Mouse (Mus musculus): ENCODE data around the gene Il2ra.
"Not testable (repeated sequence)": the region's sequence is repeated elsewhere in the genome, so short reads cannot be mapped to it uniquely, and the experiment has no call there.

The Il2ra gene

GRCm38 (mm10) chr2:11690201-11690890, 47.7 kb downstream of the Il2ra start:
- in situ Hi-C loops (cut with MboI; ENCODE audit: low pct_unique_long_range_greater_than_20kb in 1 of 2, low sequenced_read_pairs in 2 of 2, unreplicated experiment in 1 of 2), result loop anchor here in 1 of 2 experiments (25.0 kb wide), 1 partner anchor 353 kb away; no protein-coding TSS in a partner anchor

- in situ Hi-C loops (cut with MboI; ENCODE audit: low pct_unique_long_range_greater_than_20kb in 1 of 2, low sequenced_read_pairs in 2 of 2, unreplicated experiment in 1 of 2), result loop anchor here in 1 of 2 experiments (25.0 kb wide), 1 partner anchor 356 kb away; no protein-coding TSS in a partner anchor
Observed at GRCm38 (mm10) chr2:11693352-11693751, 50.7 kb downstream of the Il2ra start.

GRCm38 (mm10) chr2:11694104-11694503, 51.5 kb downstream of the Il2ra start:
- in situ Hi-C loops (cut with MboI; ENCODE audit: low pct_unique_long_range_greater_than_20kb in 1 of 2, low sequenced_read_pairs in 2 of 2, unreplicated experiment in 1 of 2), result loop anchor here in 1 of 2 experiments (25.0 kb wide), 1 partner anchor 357 kb away; no protein-coding TSS in a partner anchor

- in situ Hi-C loops (cut with MboI; ENCODE audit: low pct_unique_long_range_greater_than_20kb in 1 of 2, low sequenced_read_pairs in 2 of 2, unreplicated experiment in 1 of 2), result loop anchor here in 1 of 2 experiments (25.0 kb wide), 1 partner anchor 359 kb away; no protein-coding TSS in a partner anchor
Observed at GRCm38 (mm10) chr2:11695867-11696266, 53.3 kb downstream of the Il2ra start.

- in situ Hi-C loops (cut with MboI; ENCODE audit: low pct_unique_long_range_greater_than_20kb in 1 of 2, low sequenced_read_pairs in 2 of 2, unreplicated experiment in 1 of 2), result loop anchor here in 1 of 2 experiments (25.0 kb wide), 1 partner anchor 362 kb away; no protein-coding TSS in a partner anchor
Observed at GRCm38 (mm10) chr2:11698994-11699393, 56.4 kb downstream of the Il2ra start.

- in situ Hi-C loops (cut with MboI; ENCODE audit: low pct_unique_long_range_greater_than_20kb in 1 of 2, low sequenced_read_pairs in 2 of 2, unreplicated experiment in 1 of 2), result loop anchor here in 1 of 2 experiments (25.0 kb wide), 1 partner anchor 363 kb away; no protein-coding TSS in a partner anchor
Observed at GRCm38 (mm10) chr2:11699905-11700304, 57.3 kb downstream of the Il2ra start.

GRCm38 (mm10) chr2:11705201-11706025, 62.8 kb downstream of the Il2ra start, which contains the start of gene Il15ra:
Gene Il15ra, plus strand, starts transcription at chr2:11705290.
- in situ Hi-C loops (cut with MboI; ENCODE audit: low pct_unique_long_range_greater_than_20kb in 1 of 2, low sequenced_read_pairs in 2 of 2, unreplicated experiment in 1 of 2), result no loop called here

- in situ Hi-C loops (cut with MboI; ENCODE audit: low pct_unique_long_range_greater_than_20kb in 1 of 2, low sequenced_read_pairs in 2 of 2, unreplicated experiment in 1 of 2), result no loop called here
Observed at GRCm38 (mm10) chr2:11706030-11706745, 63.6 kb downstream of the Il2ra start.

GRCm38 (mm10) chr2:11706746-11707065, 64.1 kb downstream of the Il2ra start:
- in situ Hi-C loops (cut with MboI; ENCODE audit: low pct_unique_long_range_greater_than_20kb in 1 of 2, low sequenced_read_pairs in 2 of 2, unreplicated experiment in 1 of 2), result no loop called here

GRCm38 (mm10) chr2:11708538-11708937, 65.9 kb downstream of the Il2ra start:
- in situ Hi-C loops (cut with MboI; ENCODE audit: low pct_unique_long_range_greater_than_20kb in 1 of 2, low sequenced_read_pairs in 2 of 2, unreplicated experiment in 1 of 2), result no loop called here

- in situ Hi-C loops (cut with MboI; ENCODE audit: low pct_unique_long_range_greater_than_20kb in 1 of 2, low sequenced_read_pairs in 2 of 2, unreplicated experiment in 1 of 2), result not testable (repeated sequence)
Observed at GRCm38 (mm10) chr2:11710101-11710500, 67.5 kb downstream of the Il2ra start.

GRCm38 (mm10) chr2:11712483-11712990, 69.9 kb downstream of the Il2ra start:
- in situ Hi-C loops (cut with MboI; ENCODE audit: low pct_unique_long_range_greater_than_20kb in 1 of 2, low sequenced_read_pairs in 2 of 2, unreplicated experiment in 1 of 2), result no loop called here

GRCm38 (mm10) chr2:11713021-11713420, 70.4 kb downstream of the Il2ra start:
- in situ Hi-C loops (cut with MboI; ENCODE audit: low pct_unique_long_range_greater_than_20kb in 1 of 2, low sequenced_read_pairs in 2 of 2, unreplicated experiment in 1 of 2), result no loop called here

- in situ Hi-C loops (cut with MboI; ENCODE audit: low pct_unique_long_range_greater_than_20kb in 1 of 2, low sequenced_read_pairs in 2 of 2, unreplicated experiment in 1 of 2), result no loop called here
Observed at GRCm38 (mm10) chr2:11714535-11714934, 71.9 kb downstream of the Il2ra start.

GRCm38 (mm10) chr2:11718573-11718972, 76.0 kb downstream of the Il2ra start:
- in situ Hi-C loops (cut with MboI; ENCODE audit: low pct_unique_long_range_greater_than_20kb in 1 of 2, low sequenced_read_pairs in 2 of 2, unreplicated experiment in 1 of 2), result no loop called here

GRCm38 (mm10) chr2:11722564-11722963, 80.0 kb downstream of the Il2ra start:
- in situ Hi-C loops (cut with MboI; ENCODE audit: low pct_unique_long_range_greater_than_20kb in 1 of 2, low sequenced_read_pairs in 2 of 2, unreplicated experiment in 1 of 2), result no loop called here

GRCm38 (mm10) chr2:11727574-11727973, 85.0 kb downstream of the Il2ra start:
- in situ Hi-C loops (cut with MboI; ENCODE audit: low pct_unique_long_range_greater_than_20kb in 1 of 2, low sequenced_read_pairs in 2 of 2, unreplicated experiment in 1 of 2), result no loop called here

- in situ Hi-C loops (cut with MboI; ENCODE audit: low pct_unique_long_range_greater_than_20kb in 1 of 2, low sequenced_read_pairs in 2 of 2, unreplicated experiment in 1 of 2), result no loop called here
Observed at GRCm38 (mm10) chr2:11729091-11729490, 86.5 kb downstream of the Il2ra start.

Data from mouse embryonic stem cell (cell line).